Mouse (Mus musculus) G1E (cell line): ENCODE data around the gene Zhx3. TPM values are rescaled to one million over a fixed set of nuclear protein-coding genes. Genes with fewer than 3 reads are reported as not detected.

Experiments
- ATAC-seq: 2 replicates; pipeline ENCODE4 v1.8.0; 2016; ENCODE audit warnings: mild to moderate bottlenecking; ENCODE audit not compliant: insufficient number of reproducible peaks, poor library complexity, low FRiP score, severe bottlenecking; ENCODE audit errors: extremely low read depth
- DNase-seq: peaks from one replicate; pipeline ENCODE4 v3.0.0; 2012; ENCODE audit warnings: low spot score
- H3K27me3 ChIP-seq: 2 replicates; pipeline ENCODE4 v1.6.1; 2012; ENCODE audit warnings: mild to moderate bottlenecking, low read length, inconsistent platforms; ENCODE audit not compliant: insufficient read depth
- H3K36me3 ChIP-seq: replicated peaks from 2 replicates; pipeline ENCODE3; 2012; ENCODE audit warnings: mild to moderate bottlenecking, inconsistent platforms
- H3K4me1 ChIP-seq: 2 replicates; pipeline ENCODE4 v1.6.1; 2012; ENCODE audit warnings: low read depth, low read length, inconsistent platforms, mixed read lengths; ENCODE audit not compliant: insufficient read depth
- H3K4me3 ChIP-seq: 2 replicates; pipeline ENCODE4 v1.5.1; 2012; ENCODE audit warnings: low read depth, mild to moderate bottlenecking, inconsistent platforms, low read length, moderate library complexity, mixed read lengths
- H3K9me3 ChIP-seq: replicated peaks from 2 replicates; pipeline ENCODE4 v1.6.1; 2012; ENCODE audit warnings: inconsistent platforms
- CTCF ChIP-seq: IDR thresholded peaks from 2 replicates; pipeline ENCODE4 v1.5.1; 2012; ENCODE audit warnings: low read depth, low read length, inconsistent platforms, mixed read lengths
- GATA1 ChIP-seq: IDR thresholded peaks from 2 replicates; pipeline ENCODE4 v1.6.1; 2012; ENCODE audit warnings: borderline replicate concordance, low read length, inconsistent platforms, mixed read lengths
- GATA2 ChIP-seq: IDR thresholded peaks from 2 replicates; pipeline ENCODE4 v1.6.1; 2012; ENCODE audit warnings: low read depth, low read length, inconsistent platforms, borderline replicate concordance
- POLR2AphosphoS5 ChIP-seq: IDR thresholded peaks from 2 replicates; pipeline ENCODE4 v1.6.1; 2012; ENCODE audit warnings: low read depth, low read length, inconsistent platforms; ENCODE audit not compliant: insufficient replicate concordance
- TAL1 ChIP-seq: conservative IDR thresholded peaks from 2 replicates; pipeline ENCODE4 v1.6.1; 2012; ENCODE audit warnings: low read depth, low read length, inconsistent platforms, mixed read lengths
- polyA plus RNA-seq: library from polyadenylated mRNA; stranded (reverse); fragments of >175 nt; gene quantifications from 2 replicates; pipeline ENCODE4 v1.2.3, GENCODE M21; 2012
- total RNA-seq, 2 experiments: library from RNA; stranded (forward) in 1 of 2; stranded (reverse) in 1 of 2; fragments of 200-1000 nt in 1 of 2; fragments of >200 nt in 1 of 2; fragmentation: Nextera tagmentation in 1 of 2; gene quantifications; 2 replicates each; pipeline ENCODE4 v1.2.3; 2014 to 2017

Zhx3 gene
- total and polyA plus RNA-seq, 3 experiments = 1.7 to 8.4 (median 8.2) TPM

DNA sequence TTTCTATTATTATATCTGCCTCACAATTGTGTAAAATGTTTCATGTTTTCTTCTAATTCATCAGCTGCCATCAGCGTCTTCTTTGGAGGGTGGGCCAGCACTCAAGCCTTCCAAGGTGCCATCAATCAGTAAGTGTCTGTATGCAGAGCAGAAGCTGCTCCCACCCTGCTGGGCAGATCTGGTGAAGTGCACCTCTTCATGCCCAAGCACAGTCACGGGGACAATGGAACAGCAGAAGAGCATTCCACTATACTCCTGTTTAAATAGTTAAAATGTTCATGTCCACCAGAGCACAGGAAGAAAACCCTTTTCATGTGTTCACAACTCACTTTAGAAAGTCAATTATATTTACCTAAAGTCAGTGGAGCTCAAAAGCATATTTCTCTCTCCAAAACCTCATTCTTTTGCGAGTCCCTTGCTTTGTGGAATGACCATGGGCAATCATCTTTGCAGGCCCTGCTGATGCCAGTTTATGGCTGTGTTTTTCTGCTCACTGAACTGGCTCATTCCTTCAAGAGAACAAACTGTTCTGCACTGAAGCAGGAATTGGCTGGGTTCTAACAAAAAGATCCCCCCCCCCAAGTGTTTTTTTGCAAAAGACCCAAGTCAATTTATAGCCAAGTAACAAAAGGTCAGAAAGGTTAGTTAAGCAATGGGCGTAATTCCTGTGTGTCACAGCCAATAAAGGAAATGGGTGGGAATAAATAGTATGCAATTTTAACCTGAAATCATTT, 67.8 kb downstream of the Zhx3 start:
- Histone ChIP-seq H3K36me3 (no peaks in the 10 kb centered on the region), H3K4me3 (no peak overlapping the region)
- DNase-seq = no peak

DNA sequence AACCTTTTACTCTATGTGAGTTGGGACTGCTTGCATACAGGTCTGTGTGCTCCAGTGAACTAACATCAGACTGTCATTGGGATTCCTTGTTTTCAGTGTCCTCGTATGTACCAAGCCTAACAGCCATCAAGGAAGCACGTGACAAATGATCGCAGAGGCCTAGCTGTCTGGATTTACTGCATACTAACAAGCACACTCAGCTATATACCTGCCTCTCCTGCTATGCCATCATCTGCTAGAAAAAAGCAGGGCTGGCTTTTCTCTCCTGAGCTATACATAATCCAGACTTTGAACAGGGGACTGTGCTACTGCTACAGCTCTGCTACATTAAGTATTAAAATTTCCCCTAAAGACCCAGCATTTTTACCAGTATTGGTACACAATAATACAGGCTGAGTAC, 70.5 kb downstream of the Zhx3 start:
- H3K4me3 ChIP-seq = no peak overlapping the region
- ATAC-seq (no peak), DNase-seq (no peak)
- H3K9me3 ChIP-seq = no peaks in the 10 kb centered on the region
- no peaks in the 10 kb centered on the region for H3K4me1 ChIP-seq
- no peaks in the 10 kb centered on the region for H3K27me3 ChIP-seq
- TF ChIP-seq GATA1 (no peak), POLR2AphosphoS5 (no peak), TAL1 (no peak), GATA2 (no peak), CTCF (no peak)
- H3K36me3 ChIP-seq = no peaks in the 10 kb centered on the region

More for the DNA sequence above, 67.8 kb downstream of the Zhx3 start:
- no peaks in the 10 kb centered on the region for H3K9me3 ChIP-seq
- no peaks in the 10 kb centered on the region for H3K27me3 ChIP-seq
- TF ChIP-seq POLR2AphosphoS5 (no peak), GATA1 (no peak), CTCF (no peak), GATA2 (no peak), TAL1 (no peak)
- ATAC-seq = no peak
- H3K4me1 ChIP-seq = no peaks in the 10 kb centered on the region

DNA sequence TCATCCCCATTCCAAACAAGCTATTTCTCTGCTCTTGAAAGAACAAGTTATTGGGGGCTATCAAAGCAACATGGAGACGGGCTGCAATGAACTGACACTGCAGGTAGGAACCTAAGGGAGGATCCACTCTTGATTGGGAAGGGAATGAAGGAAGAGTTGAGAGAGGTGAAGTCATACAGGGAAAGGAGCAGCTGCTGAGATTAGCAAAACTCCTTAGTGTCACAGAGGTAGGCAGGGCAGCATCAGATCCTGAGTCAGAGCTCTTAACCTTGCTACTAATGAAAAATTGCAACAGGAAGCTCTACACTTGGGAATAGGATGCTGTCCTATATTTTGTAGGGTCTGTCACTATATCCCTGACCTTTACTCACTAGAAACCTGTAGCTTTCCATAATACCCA, 71.8 kb downstream of the Zhx3 start:
- no peaks in the 10 kb centered on the region for H3K9me3 ChIP-seq
- no peaks in the 10 kb centered on the region for H3K4me1 ChIP-seq
- DNase-seq (no peak), ATAC-seq (no peak)
- no peak overlapping the region for H3K4me3 ChIP-seq
- TF ChIP-seq CTCF = no peak
- TF ChIP-seq GATA1 = no peak
- TF ChIP-seq GATA2 = no peak
- TF ChIP-seq TAL1 = no peak
- no peak for TF ChIP-seq POLR2AphosphoS5
- H3K36me3 ChIP-seq = no peaks in the 10 kb centered on the region
- H3K27me3 ChIP-seq = no peaks in the 10 kb centered on the region

DNA sequence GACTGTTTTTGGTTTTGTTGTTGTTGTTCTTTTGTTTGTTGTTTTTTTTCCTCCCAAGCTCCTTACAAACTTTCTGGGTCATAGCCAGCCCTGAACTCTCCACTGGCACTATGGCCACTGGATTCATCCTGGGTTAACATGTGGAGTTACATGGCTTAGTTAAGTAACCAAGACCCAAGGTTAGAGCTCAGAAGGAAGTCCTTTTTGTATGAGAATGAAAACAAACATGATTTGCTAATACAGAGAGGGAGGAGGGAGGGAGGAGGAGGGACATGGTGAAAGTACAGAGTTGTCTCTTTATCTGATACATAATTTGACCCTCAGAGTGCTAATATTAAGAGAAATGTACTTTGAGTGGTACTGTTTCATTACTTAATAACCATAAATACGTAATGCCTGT, 74.6 kb downstream of the Zhx3 start:
- no peaks in the 10 kb centered on the region for H3K27me3 ChIP-seq
- no peaks in the 10 kb centered on the region for H3K9me3 ChIP-seq
- H3K4me3 ChIP-seq = no peak overlapping the region
- ATAC-seq = no peak
- DNase-seq = no peak
- H3K4me1 ChIP-seq = no peaks in the 10 kb centered on the region
- TF ChIP-seq CTCF (no peak), TAL1 (no peak), GATA2 (no peak), POLR2AphosphoS5 (no peak), GATA1 (no peak)
- no peaks in the 10 kb centered on the region for H3K36me3 ChIP-seq

DNA sequence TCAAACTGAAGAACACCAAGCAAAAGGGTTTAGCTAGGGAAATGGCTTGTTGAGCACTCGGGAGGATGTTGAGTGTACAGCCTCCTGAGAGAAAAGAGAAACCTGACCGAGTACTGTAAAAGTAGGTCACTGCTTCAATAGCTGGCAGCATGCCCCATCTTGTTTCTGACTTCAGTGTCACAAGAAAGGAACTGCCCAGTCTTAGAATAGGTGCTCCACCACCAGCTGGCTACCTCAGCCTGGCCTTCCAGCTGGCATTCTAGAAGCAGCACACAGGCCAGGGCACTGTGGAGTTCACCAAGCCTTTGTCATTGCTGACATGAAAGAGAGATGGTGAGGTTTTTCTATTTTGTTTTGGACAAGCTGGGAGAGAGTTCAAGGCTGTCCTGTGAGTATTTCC, 75.8 kb downstream of the Zhx3 start:
- H3K36me3 ChIP-seq = no peaks in the 10 kb centered on the region
- no peaks in the 10 kb centered on the region for H3K9me3 ChIP-seq
- H3K4me3 ChIP-seq = no peak overlapping the region
- no peaks in the 10 kb centered on the region for H3K4me1 ChIP-seq
- no peaks in the 10 kb centered on the region for H3K27me3 ChIP-seq
- no peak for ATAC-seq
- no peak for DNase-seq
- TF ChIP-seq POLR2AphosphoS5 = no peak
- TF ChIP-seq TAL1 = no peak
- TF ChIP-seq GATA1 = no peak
- TF ChIP-seq GATA2 = no peak
- TF ChIP-seq CTCF = no peak

DNA sequence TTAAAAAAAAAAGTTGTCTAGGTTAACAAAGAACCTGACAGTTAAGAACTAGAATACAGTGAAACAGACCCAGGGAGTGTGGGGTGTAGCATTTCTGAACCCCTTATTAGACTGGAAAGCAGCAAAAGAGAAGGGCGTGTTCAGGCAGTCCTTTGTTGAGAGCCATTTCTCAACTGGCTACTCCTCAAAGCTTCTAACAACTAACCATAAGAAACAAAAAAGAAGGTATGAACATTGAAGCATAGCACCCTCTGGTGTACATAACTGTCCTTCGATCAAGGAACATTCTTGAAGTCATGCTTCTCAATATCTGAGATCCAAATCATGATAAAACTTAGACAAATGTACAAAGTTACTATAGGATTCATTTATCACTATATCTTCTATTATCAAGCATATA, 79.7 kb downstream of the Zhx3 start:
- DNase-seq = no peak
- TF ChIP-seq CTCF = no peak
- TF ChIP-seq GATA1 = no peak
- no peak for TF ChIP-seq POLR2AphosphoS5
- H3K9me3 ChIP-seq = no peaks in the 10 kb centered on the region
- no peaks in the 10 kb centered on the region for H3K36me3 ChIP-seq
- H3K27me3 ChIP-seq = no peaks in the 10 kb centered on the region
- peaks cover 15% of the 10 kb centered on the region for H3K4me1 ChIP-seq
- ATAC-seq = no peak
- no peak overlapping the region for H3K4me3 ChIP-seq

DNA sequence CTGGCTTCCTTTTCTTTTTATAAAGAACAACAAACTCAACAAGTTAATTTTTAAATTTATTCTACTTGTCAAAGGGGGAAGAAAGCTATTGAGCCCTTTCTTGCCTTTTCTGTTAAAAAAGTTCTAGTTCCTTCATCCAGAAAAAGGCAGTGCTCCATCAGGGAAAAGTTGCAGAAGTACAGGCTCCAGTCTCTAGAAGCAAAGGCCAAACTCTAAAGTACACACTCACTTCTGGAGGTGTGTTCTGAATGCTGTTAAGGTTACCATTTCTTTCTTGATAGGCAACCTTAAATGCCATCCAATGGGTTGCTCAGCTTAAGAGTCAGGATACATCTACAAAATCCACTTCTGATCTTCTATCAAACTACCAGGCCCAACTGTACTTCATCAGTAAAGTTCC, 83.1 kb downstream of the Zhx3 start:
- no peak for ATAC-seq
- no peak for TF ChIP-seq GATA2
- no peak for TF ChIP-seq GATA1
- TF ChIP-seq CTCF = no peak
- no peak for TF ChIP-seq POLR2AphosphoS5
- TF ChIP-seq TAL1 = no peak
- H3K9me3 ChIP-seq = no peaks in the 10 kb centered on the region
- no peak overlapping the region for H3K4me3 ChIP-seq
- DNase-seq = no peak
- no peaks in the 10 kb centered on the region for H3K36me3 ChIP-seq
- no peaks in the 10 kb centered on the region for H3K27me3 ChIP-seq
- peaks cover 15% of the 10 kb centered on the region for H3K4me1 ChIP-seq
